Mouse (Mus musculus) heart, embryonic 16.5 days (tissue): Measurements from ENCODE around the gene Map4. TPM values are rescaled to one million over a fixed set of nuclear protein-coding genes. Genes with fewer than 3 reads are reported as not detected.

Experiments used
- ATAC-seq: fragments of 200-750 bp; cut with Nextera tagmentation; replicated peaks from 2 replicates; pipeline ENCODE4 v1.8.0; 2017; ENCODE audit warnings: moderate number of reproducible peaks; ENCODE audit not compliant: insufficient read depth, low FRiP score; ENCODE audit errors: extremely low read depth
- H3K27ac ChIP-seq: fragments of 300-500 bp; sonication (generic); 2 replicates; pipeline ENCODE4 v1.5.1; 2014; ENCODE audit warnings: mild to moderate bottlenecking, low read length, control low read depth, moderate library complexity
- H3K27me3 ChIP-seq: fragments of 300-500 bp; sonication (generic); 2 replicates; pipeline ENCODE4 v1.6.1; 2014; ENCODE audit warnings: low read length, mixed read lengths; ENCODE audit not compliant: control insufficient read depth, insufficient read depth
- H3K36me3 ChIP-seq: fragments of 300-500 bp; sonication (generic); 2 replicates; pipeline ENCODE4 v1.6.1; 2014; ENCODE audit not compliant: control insufficient read depth, insufficient read depth
- H3K4me1 ChIP-seq: fragments of 300-500 bp; sonication (generic); 2 replicates; pipeline ENCODE4 v1.6.1; 2014; ENCODE audit warnings: low read length, mixed read lengths; ENCODE audit not compliant: control insufficient read depth, insufficient read depth
- H3K4me2 ChIP-seq: fragments of 300-500 bp; sonication (generic); 2 replicates; pipeline ENCODE4 v1.6.1; 2014; ENCODE audit warnings: low read depth, mild to moderate bottlenecking, control low read depth, low read length
- H3K4me3 ChIP-seq: fragments of 300-500 bp; sonication (generic); 2 replicates; pipeline ENCODE4 v1.5.1; 2014; ENCODE audit warnings: mild to moderate bottlenecking, control low read depth, low read length
- H3K9ac ChIP-seq: fragments of 300-500 bp; sonication (generic); 2 replicates; pipeline ENCODE4 v1.6.1; 2014; ENCODE audit warnings: low read length, control low read depth
- H3K9me3 ChIP-seq: fragments of 300-500 bp; sonication (generic); replicated peaks from 2 replicates; pipeline ENCODE4 v1.6.1; 2016; ENCODE audit warnings: low read length; ENCODE audit not compliant: control insufficient read depth
- WGBS: fragments of 180-500 bp; shearing (Covaris S2); extraction: QIAGEN DNeasy Blood & Tissue Kit; methylation state at CpG from one replicate; pipeline ENCODE4 v1.1.7; 2014; 5-methylcytosine and 5-hydroxymethylcytosine counted together
- polyA plus RNA-seq: library from polyadenylated mRNA; unstranded; fragments of >200 nt; fragmentation: Nextera tagmentation; extraction: Ambion mirVana; gene quantifications from 2 replicates; pipeline ENCODE4 v1.2.1, GENCODE M21; 2015

Map4 gene
- polyA plus RNA-seq, 1 experiment from 2014 or later = 88.0 TPM

GRCm38 (mm10) chr9:110054781-110055180 lies 123.5 kb downstream of the Map4 start:
- Histone ChIP-seq H3K27me3 (no peaks in the 10 kb centered on the region), H3K4me2 (no peak overlapping the region), H3K27ac (no peak overlapping the region), H3K36me3 (no peaks in the 10 kb centered on the region; the same call in 1 of the 2 replicates), H3K4me1 (peaks cover 28% of the 10 kb centered on the region), H3K9ac (no peak overlapping the region), H3K9me3 (no peaks in the 10 kb centered on the region), H3K4me3 (no peak overlapping the region)
- ATAC-seq = no peak
- 56% methylated on average over 3 of the region's 3 CpGs for WGBS

GRCm38 (mm10) chr9:110057200-110057599 lies 125.9 kb downstream of the Map4 start:
- no peak for ATAC-seq
- H3K4me2 ChIP-seq = no peak overlapping the region
- H3K4me3 ChIP-seq = no peak overlapping the region
- H3K27me3 ChIP-seq = no peaks in the 10 kb centered on the region
- H3K36me3 ChIP-seq = no peaks in the 10 kb centered on the region; the same call in 1 of the 2 replicates
- no peaks in the 10 kb centered on the region for H3K9me3 ChIP-seq
- no peak overlapping the region for H3K9ac ChIP-seq
- H3K27ac ChIP-seq = no peak overlapping the region
- peaks cover 22% of the 10 kb centered on the region for H3K4me1 ChIP-seq
- WGBS = 94% methylated on average over 1 of the region's 1 CpGs

GRCm38 (mm10) chr9:110060761-110061160 lies 129.5 kb downstream of the Map4 start:
- peaks cover 9% of the 10 kb centered on the region for H3K4me1 ChIP-seq
- H3K36me3 ChIP-seq = peaks cover 2% of the 10 kb centered on the region; the same call in 1 of the 2 replicates
- H3K27me3 ChIP-seq = no peaks in the 10 kb centered on the region
- peak overlapping the region; percentile 35; the same call in 1 of the 2 replicates for H3K27ac ChIP-seq
- no peak overlapping the region for H3K4me3 ChIP-seq
- H3K9ac ChIP-seq = no peak overlapping the region
- ATAC-seq = no peak
- 82% methylated on average over 2 of the region's 2 CpGs for WGBS
- H3K9me3 ChIP-seq = no peaks in the 10 kb centered on the region
- no peak overlapping the region for H3K4me2 ChIP-seq

- Histone ChIP-seq H3K4me1 (peaks cover 10% of the 10 kb centered on the region), H3K4me2 (no peak overlapping the region), H3K9ac (no peak overlapping the region), H3K4me3 (no peak overlapping the region), H3K36me3 (peaks cover 8% of the 10 kb centered on the region), H3K27ac (no peak overlapping the region), H3K27me3 (no peaks in the 10 kb centered on the region), H3K9me3 (no peaks in the 10 kb centered on the region)
- ATAC-seq = no peak
- whole genome bisulfite sequencing = 85% methylated on average over 7 of the region's 7 CpGs
Measured at GRCm38 (mm10) chr9:110062405-110062804, 131.1 kb downstream of the Map4 start.

- no peak overlapping the region for H3K4me2 ChIP-seq
- H3K9me3 ChIP-seq = no peaks in the 10 kb centered on the region
- H3K4me1 ChIP-seq = peaks cover 10% of the 10 kb centered on the region
- ATAC-seq = no peak
- no peak overlapping the region for H3K9ac ChIP-seq
- WGBS = 91% methylated on average over 6 of the region's 6 CpGs
- no peak overlapping the region for H3K4me3 ChIP-seq
- no peak overlapping the region for H3K27ac ChIP-seq
- H3K27me3 ChIP-seq = no peaks in the 10 kb centered on the region
- H3K36me3 ChIP-seq = peaks cover 12% of the 10 kb centered on the region
Measured at GRCm38 (mm10) chr9:110062861-110063260, 131.6 kb downstream of the Map4 start.

GRCm38 (mm10) chr9:110064641-110065040 lies 133.4 kb downstream of the Map4 start:
- H3K9me3 ChIP-seq = no peaks in the 10 kb centered on the region
- no peak overlapping the region for H3K4me3 ChIP-seq
- peaks cover 4% of the 10 kb centered on the region; the same call in 1 of the 2 replicates for H3K4me1 ChIP-seq
- H3K9ac ChIP-seq = no peak overlapping the region
- no peak overlapping the region for H3K27ac ChIP-seq
- peaks cover 30% of the 10 kb centered on the region for H3K36me3 ChIP-seq
- no peak overlapping the region for H3K4me2 ChIP-seq
- ATAC-seq = no peak
- no peaks in the 10 kb centered on the region for H3K27me3 ChIP-seq

GRCm38 (mm10) chr9:110068745-110069144 lies 137.5 kb downstream of the Map4 start:
- no peak overlapping the region for H3K27ac ChIP-seq
- peaks cover 20% of the 10 kb centered on the region for H3K4me1 ChIP-seq
- no peak overlapping the region for H3K9ac ChIP-seq
- H3K4me3 ChIP-seq = no peak overlapping the region
- H3K9me3 ChIP-seq = no peaks in the 10 kb centered on the region
- no peaks in the 10 kb centered on the region for H3K27me3 ChIP-seq
- no peak overlapping the region for H3K4me2 ChIP-seq
- 87% methylated on average over 6 of the region's 6 CpGs for WGBS
- ATAC-seq = no peak
- peaks cover 46% of the 10 kb centered on the region for H3K36me3 ChIP-seq

- peak overlapping the region; percentile 80 for H3K27ac ChIP-seq
- WGBS = 29% methylated on average over 9 of the region's 9 CpGs
- H3K4me2 ChIP-seq = no peak overlapping the region
- no peaks in the 10 kb centered on the region for H3K27me3 ChIP-seq
- peak; percentile 88 for ATAC-seq
- peaks cover 55% of the 10 kb centered on the region for H3K36me3 ChIP-seq
- no peaks in the 10 kb centered on the region for H3K9me3 ChIP-seq
- H3K4me1 ChIP-seq = peaks cover 20% of the 10 kb centered on the region
- no peak overlapping the region for H3K4me3 ChIP-seq
- H3K9ac ChIP-seq = no peak overlapping the region
Measured at GRCm38 (mm10) chr9:110070358-110070757, 139.1 kb downstream of the Map4 start.

GRCm38 (mm10) chr9:110071011-110071410 lies 139.8 kb downstream of the Map4 start:
- Histone ChIP-seq H3K27ac (peak overlapping the region; percentile 80), H3K4me3 (no peak overlapping the region), H3K27me3 (no peaks in the 10 kb centered on the region), H3K9ac (no peak overlapping the region), H3K4me2 (no peak overlapping the region), H3K9me3 (no peaks in the 10 kb centered on the region), H3K36me3 (peaks cover 55% of the 10 kb centered on the region), H3K4me1 (peaks cover 19% of the 10 kb centered on the region)
- 70% methylated on average over 4 of the region's 4 CpGs for WGBS
- ATAC-seq = no peak
